Mouse (Mus musculus) G1E (cell line): ENCODE measurements around the gene Gm4559. TPM values are rescaled to one million over a fixed set of nuclear protein-coding genes. Genes with fewer than 3 reads are reported as not detected.
"Not testable (repeated sequence)": the region's sequence is repeated elsewhere in the genome, so short reads cannot be mapped to it uniquely, and the experiment has no call there.

Source experiments
- ATAC-seq: 2 replicates; pipeline ENCODE4 v1.8.0; 2016; ENCODE audit warnings: mild to moderate bottlenecking; ENCODE audit not compliant: insufficient number of reproducible peaks, poor library complexity, low FRiP score, severe bottlenecking; ENCODE audit errors: extremely low read depth
- DNase-seq: peaks from one replicate; pipeline ENCODE4 v3.0.0; 2012; ENCODE audit warnings: low spot score
- H3K27me3 ChIP-seq: 2 replicates; pipeline ENCODE4 v1.6.1; 2012; ENCODE audit warnings: mild to moderate bottlenecking, low read length, inconsistent platforms; ENCODE audit not compliant: insufficient read depth
- H3K36me3 ChIP-seq: replicated peaks from 2 replicates; pipeline ENCODE3; 2012; ENCODE audit warnings: mild to moderate bottlenecking, inconsistent platforms
- H3K4me1 ChIP-seq: 2 replicates; pipeline ENCODE4 v1.6.1; 2012; ENCODE audit warnings: low read depth, low read length, inconsistent platforms, mixed read lengths; ENCODE audit not compliant: insufficient read depth
- H3K4me3 ChIP-seq: 2 replicates; pipeline ENCODE4 v1.5.1; 2012; ENCODE audit warnings: low read depth, mild to moderate bottlenecking, inconsistent platforms, low read length, moderate library complexity, mixed read lengths
- H3K9me3 ChIP-seq: replicated peaks from 2 replicates; pipeline ENCODE4 v1.6.1; 2012; ENCODE audit warnings: inconsistent platforms
- CTCF ChIP-seq: IDR thresholded peaks from 2 replicates; pipeline ENCODE4 v1.5.1; 2012; ENCODE audit warnings: low read depth, low read length, inconsistent platforms, mixed read lengths
- GATA1 ChIP-seq: IDR thresholded peaks from 2 replicates; pipeline ENCODE4 v1.6.1; 2012; ENCODE audit warnings: borderline replicate concordance, low read length, inconsistent platforms, mixed read lengths
- GATA2 ChIP-seq: IDR thresholded peaks from 2 replicates; pipeline ENCODE4 v1.6.1; 2012; ENCODE audit warnings: low read depth, low read length, inconsistent platforms, borderline replicate concordance
- POLR2AphosphoS5 ChIP-seq: IDR thresholded peaks from 2 replicates; pipeline ENCODE4 v1.6.1; 2012; ENCODE audit warnings: low read depth, low read length, inconsistent platforms; ENCODE audit not compliant: insufficient replicate concordance
- TAL1 ChIP-seq: conservative IDR thresholded peaks from 2 replicates; pipeline ENCODE4 v1.6.1; 2012; ENCODE audit warnings: low read depth, low read length, inconsistent platforms, mixed read lengths
- polyA plus RNA-seq: library from polyadenylated mRNA; stranded (reverse); fragments of >175 nt; gene quantifications from 2 replicates; pipeline ENCODE4 v1.2.3, GENCODE M21; 2012
- total RNA-seq, 2 experiments: library from RNA; stranded (forward) in 1 of 2; stranded (reverse) in 1 of 2; fragments of 200-1000 nt in 1 of 2; fragments of >200 nt in 1 of 2; fragmentation: Nextera tagmentation in 1 of 2; gene quantifications; 2 replicates each; pipeline ENCODE4 v1.2.3; 2014 to 2017

Gm4559 gene
- total and polyA plus RNA-seq, 3 experiments, result not detected

GRCm38 (mm10) chr7:142278183-142278582, 4.0 kb upstream of the Gm4559 start:
- TF ChIP-seq CTCF, result peak; percentile 66
- not testable (repeated sequence) for H3K4me1 ChIP-seq, ATAC-seq, H3K36me3 ChIP-seq, H3K9me3 ChIP-seq, H3K4me3 ChIP-seq, DNase-seq
- peaks cover 21% of the 10 kb centered on the region for H3K27me3 ChIP-seq

- H3K9me3 ChIP-seq, H3K4me3 ChIP-seq, H3K36me3 ChIP-seq, ATAC-seq, DNase-seq, H3K4me1 ChIP-seq: not testable (repeated sequence)
- peaks cover 13% of the 10 kb centered on the region for H3K27me3 ChIP-seq
Observed at GRCm38 (mm10) chr7:142258254-142258653, 15.9 kb downstream of the Gm4559 start, which contains the start of gene Gm2431. Gm2431 (minus strand) TSS chr7:142258354.

GRCm38 (mm10) chr7:142255517-142255916, 18.6 kb downstream of the Gm4559 start:
- no peak for TF ChIP-seq CTCF
- no peak for TF ChIP-seq GATA2
- TF ChIP-seq TAL1, result no peak
- TF ChIP-seq POLR2AphosphoS5, result no peak
- TF ChIP-seq GATA1, result no peak

GRCm38 (mm10) chr7:142249824-142250223, 24.3 kb downstream of the Gm4559 start:
- ATAC-seq (no peak), DNase-seq (no peak)
- no peak for TF ChIP-seq GATA2
- TF ChIP-seq POLR2AphosphoS5, result no peak
- TF ChIP-seq CTCF, result no peak
- TF ChIP-seq TAL1, result no peak
- TF ChIP-seq GATA1, result no peak
- Histone ChIP-seq H3K4me3 (no peak overlapping the region), H3K9me3 (no peaks in the 10 kb centered on the region), H3K36me3 (no peaks in the 10 kb centered on the region), H3K4me1 (no peaks in the 10 kb centered on the region), H3K27me3 (peaks cover 7% of the 10 kb centered on the region)

More at GRCm38 (mm10) chr7:142255517-142255916, 18.6 kb downstream of the Gm4559 start:
- Histone ChIP-seq H3K9me3 (no peaks in the 10 kb centered on the region), H3K27me3 (peaks cover 13% of the 10 kb centered on the region), H3K4me1 (no peaks in the 10 kb centered on the region), H3K36me3 (no peaks in the 10 kb centered on the region), H3K4me3 (no peak overlapping the region)
- ATAC-seq (no peak), DNase-seq (no peak)

- Histone ChIP-seq H3K4me1 (no peaks in the 10 kb centered on the region), H3K4me3 (no peak within 1 kb of the TSS), H3K36me3 (no peaks in the 10 kb centered on the region), H3K9me3 (no peaks in the 10 kb centered on the region; the same call in 1 of the 2 replicates), H3K27me3 (peaks cover 10% of the 10 kb centered on the region)
- no peak for DNase-seq
- ATAC-seq, result no peak
- TF ChIP-seq GATA1, result no peak
Observed at GRCm38 (mm10) chr7:142240978-142241377, 33.2 kb downstream of the Gm4559 start, which contains the start of gene Gm40460. Gm40460 (minus strand) TSS chr7:142241078.

- no peaks in the 10 kb centered on the region for H3K27me3 ChIP-seq
- H3K4me1 ChIP-seq, result no peaks in the 10 kb centered on the region
- ATAC-seq (no peak), DNase-seq (no peak)
- H3K9me3 ChIP-seq, result no peaks in the 10 kb centered on the region
- TF ChIP-seq CTCF (no peak), GATA2 (no peak), GATA1 (no peak), TAL1 (no peak), POLR2AphosphoS5 (no peak)
- no peak overlapping the region for H3K4me3 ChIP-seq
- H3K36me3 ChIP-seq, result no peaks in the 10 kb centered on the region
Observed at GRCm38 (mm10) chr7:142231540-142231939, 42.6 kb downstream of the Gm4559 start.

- not testable (repeated sequence) for ATAC-seq, H3K4me1 ChIP-seq, H3K27me3 ChIP-seq
Observed at GRCm38 (mm10) chr7:142229871-142230270, 44.3 kb downstream of the Gm4559 start, which contains the start of gene Krtap5-5. Krtap5-5 (minus strand) TSS chr7:142229971.

GRCm38 (mm10) chr7:142224518-142224917, 49.6 kb downstream of the Gm4559 start:
- Histone ChIP-seq H3K4me3 (no peak overlapping the region), H3K36me3 (no peaks in the 10 kb centered on the region), H3K27me3 (no peaks in the 10 kb centered on the region), H3K9me3 (no peaks in the 10 kb centered on the region), H3K4me1 (no peaks in the 10 kb centered on the region)
- TF ChIP-seq GATA1, result no peak
- no peak for TF ChIP-seq CTCF
- TF ChIP-seq TAL1, result no peak
- no peak for TF ChIP-seq POLR2AphosphoS5
- TF ChIP-seq GATA2, result no peak
- no peak for ATAC-seq
- DNase-seq, result no peak

More at GRCm38 (mm10) chr7:142229871-142230270, 44.3 kb downstream of the Gm4559 start, which contains the start of gene Krtap5-5:
- H3K9me3 ChIP-seq, H3K36me3 ChIP-seq, DNase-seq, H3K4me3 ChIP-seq: not testable (repeated sequence)
